Mouse (Mus musculus) CD8-positive naive resting alpha-beta T cell, adult 2 months (primary cell): ENCODE measurements around the gene Gas1.

Experiments
- DNase-seq, 2 experiments: peaks; one replicate each; pipeline ENCODE4 v3.0.0; 2022; ENCODE audit warnings: low read depth in 2 of 2, low spot score in 2 of 2

The Gas1 gene

DNA sequence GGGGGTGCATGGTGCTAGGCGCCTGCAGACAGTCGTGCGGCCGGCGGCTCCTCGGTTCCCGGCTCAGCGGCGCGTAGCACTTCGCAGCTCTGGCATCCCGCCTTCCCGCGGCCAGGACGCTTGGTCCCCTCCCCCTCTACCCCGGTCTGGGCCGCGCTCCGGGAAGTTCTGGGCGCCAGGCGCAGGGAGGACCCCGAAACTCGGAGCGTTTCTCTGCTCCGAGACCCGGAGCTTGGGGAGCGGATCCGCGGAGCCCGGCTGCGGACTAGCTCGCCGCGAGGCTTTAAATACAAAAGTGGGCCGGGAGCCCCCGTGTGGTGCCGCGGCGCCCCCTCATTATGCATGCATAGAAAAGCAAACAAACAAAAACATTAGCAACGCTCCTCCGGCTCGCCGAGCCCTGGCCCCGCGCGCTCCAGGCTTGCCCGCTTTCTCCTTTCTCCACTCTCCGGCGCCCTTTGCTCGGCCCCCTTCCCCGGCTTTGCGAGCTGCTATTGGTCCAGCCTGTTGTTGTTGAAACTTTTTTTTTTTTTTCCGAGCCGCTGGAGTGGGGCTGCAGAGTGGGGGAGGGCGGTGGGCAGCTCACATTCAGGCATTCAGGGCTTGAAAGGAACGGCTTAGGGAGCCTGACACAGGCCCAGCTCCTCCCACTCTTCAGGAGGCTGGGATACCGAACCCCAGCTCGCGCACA, at the start of gene Gas1:
Gas1 (minus strand) TSS at position 260 of the 691 bp plus-strand sequence.
- no peak for DNase-seq

- no peak for DNase-seq
Measured at GRCm38 (mm10) chr13:60226251-60226836, 49.2 kb upstream of the Gas1 start.

DNA sequence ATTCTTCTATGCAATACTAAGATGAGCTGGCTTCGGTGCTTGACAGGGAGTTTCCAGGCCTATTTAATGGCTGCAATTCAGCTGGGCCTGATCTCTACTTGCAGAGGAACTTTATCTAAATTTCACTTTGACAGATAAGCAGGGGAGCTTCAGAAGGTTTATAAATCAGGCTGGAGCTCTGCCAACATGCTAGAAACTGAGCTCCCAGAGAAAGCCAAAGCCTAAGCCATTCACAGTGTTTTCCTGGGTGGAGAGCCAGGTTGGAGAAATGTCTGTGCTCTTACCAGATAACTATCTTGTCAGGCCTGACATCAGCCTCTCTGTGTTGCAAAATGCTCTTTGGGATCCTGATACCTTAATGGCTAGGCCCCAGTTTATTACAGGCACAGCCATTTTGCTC, 48.6 kb upstream of the Gas1 start:
- DNase-seq: no peak

DNA sequence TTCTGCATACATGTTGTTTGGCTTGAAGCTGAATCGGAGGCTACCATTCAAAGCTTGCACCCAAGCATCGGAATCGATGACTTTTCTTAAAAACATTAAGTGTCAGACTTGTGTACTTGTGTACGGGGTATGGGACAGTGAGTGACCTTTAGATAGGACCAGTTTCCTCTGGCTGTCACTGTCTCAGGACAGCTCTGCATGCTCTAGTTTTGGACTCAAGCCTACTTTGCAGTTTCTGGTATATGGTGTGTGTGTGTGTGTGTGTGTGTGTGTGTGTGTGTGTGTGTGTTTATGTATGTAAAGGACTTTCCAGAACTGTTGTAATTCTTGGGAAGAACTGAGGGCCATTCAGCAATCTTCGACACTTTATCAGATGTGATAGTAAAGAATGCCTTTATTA, 48.1 kb upstream of the Gas1 start:
- DNase-seq: no peak

- no peak for DNase-seq
Measured at GRCm38 (mm10) chr13:60223797-60224196, 46.6 kb upstream of the Gas1 start.

DNA sequence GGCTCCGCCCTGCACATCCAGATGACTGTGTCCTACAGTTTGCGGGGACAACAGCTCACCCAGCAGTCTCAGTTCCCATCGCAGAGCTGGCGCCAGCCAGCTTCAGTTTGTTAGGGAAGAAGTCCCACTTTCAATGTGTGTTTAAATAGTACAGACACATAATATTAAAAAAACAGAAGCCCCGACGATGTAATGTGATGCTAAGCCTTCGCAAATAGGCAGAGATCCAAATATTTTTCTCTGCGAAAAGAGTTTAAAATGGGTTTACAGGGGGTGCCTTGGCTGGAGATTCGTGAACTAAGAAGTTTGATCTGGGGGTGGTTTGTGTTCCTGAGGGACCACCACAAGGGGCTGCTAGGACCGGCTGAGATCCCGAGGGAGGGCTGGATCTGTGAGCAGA, 45.2 kb upstream of the Gas1 start:
- no peak for DNase-seq

DNA sequence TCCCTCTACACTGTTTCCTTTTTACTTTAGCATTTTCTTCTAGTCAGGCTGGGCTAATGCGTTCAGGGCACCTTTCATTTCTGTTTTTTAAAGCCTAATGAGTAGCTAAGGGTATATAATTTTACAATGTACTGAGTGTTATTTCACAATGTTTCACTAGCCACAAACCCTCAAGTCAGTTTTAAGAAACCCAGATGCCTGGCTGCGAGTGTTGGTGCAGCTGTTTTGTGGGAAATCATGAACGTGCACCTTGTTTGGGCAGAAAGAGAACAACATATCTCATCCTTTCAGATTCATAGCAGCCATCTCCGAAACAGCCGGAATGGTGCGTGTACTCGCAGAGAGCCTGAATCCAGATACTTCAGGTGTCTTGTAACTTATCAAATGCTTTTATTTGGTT, 36.7 kb upstream of the Gas1 start:
- DNase-seq: no peak

GRCm38 (mm10) chr13:60207135-60207601, 30.0 kb upstream of the Gas1 start:
- no peak for DNase-seq

DNA sequence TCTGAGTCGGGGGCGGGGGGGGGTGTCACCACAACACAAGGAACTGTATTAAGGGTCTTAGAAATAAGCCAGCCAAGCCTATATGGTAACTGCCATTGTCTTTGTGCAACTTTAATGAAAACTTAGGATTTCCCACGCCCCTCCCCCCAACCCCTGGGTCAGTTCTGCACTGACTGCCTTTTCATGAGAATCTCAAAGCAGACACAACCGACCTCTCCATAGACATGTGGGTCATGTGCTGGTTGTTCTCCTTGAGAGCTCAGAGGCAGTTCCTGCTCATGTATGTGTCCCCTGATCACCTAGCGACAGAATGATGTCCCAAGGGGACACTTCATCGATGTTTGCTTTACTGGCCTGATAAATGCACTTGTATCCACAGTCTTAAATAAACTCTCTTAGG, 27.6 kb upstream of the Gas1 start:
- no peak for DNase-seq

DNA sequence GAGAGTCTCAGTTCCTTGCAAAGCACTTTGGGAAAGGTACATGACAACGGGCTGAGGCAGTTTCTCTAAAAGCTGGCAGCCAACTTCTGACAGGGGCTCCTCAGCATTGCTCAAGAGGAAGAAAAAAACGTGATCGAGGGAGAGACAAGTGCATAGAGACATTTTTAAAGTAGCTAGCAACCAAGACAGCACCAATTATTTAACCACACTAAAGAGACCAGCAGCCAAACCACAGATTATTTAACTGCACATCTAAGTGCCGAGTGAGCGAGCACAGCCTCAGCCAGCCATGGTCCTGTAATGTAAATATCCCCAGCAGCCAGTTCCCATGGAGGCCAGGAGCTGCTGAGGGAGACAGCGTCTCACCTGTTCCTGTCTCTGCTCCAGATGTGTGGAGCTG, 16.1 kb upstream of the Gas1 start:
- DNase-seq: no peak

DNA sequence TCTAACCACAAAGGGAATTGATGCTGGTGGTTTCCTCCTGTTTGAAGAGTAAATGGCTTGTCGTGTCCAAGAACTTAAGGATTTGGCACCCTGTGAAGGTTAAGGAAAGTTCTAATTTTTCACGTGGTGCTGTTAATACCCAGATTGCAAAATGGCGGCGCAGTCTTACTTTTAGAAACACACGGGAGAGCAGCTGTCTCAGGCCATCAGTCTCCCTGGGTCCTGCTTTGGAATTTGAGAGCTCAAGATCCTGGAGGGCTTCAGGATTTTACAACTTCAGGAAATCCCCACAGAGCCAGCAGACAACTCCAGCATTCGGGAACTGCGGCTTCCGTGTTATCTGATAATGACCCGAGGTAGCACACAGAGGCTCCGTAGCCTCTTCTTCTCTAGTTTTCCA, 12.8 kb upstream of the Gas1 start:
- no peak for DNase-seq

DNA sequence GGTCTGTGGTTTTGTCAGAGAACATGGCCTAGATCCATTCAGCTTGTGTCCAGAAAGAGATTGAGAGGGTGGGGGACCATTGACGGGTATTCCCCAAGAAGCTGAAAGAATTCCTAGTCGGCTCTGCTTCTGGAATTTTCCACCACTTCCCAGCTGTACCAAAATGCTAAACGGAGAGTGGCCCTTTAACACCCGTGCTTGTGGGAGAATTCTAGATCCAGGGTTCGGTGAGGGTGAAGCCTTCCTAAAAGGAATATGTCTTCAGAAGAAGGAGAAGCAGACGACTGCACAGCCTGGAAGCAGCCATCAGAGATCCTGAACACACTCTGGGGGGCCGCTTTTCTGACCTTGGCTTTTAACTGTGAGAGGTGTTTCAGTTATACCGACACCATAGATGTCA, 11.8 kb upstream of the Gas1 start:
- DNase-seq: no peak

DNA sequence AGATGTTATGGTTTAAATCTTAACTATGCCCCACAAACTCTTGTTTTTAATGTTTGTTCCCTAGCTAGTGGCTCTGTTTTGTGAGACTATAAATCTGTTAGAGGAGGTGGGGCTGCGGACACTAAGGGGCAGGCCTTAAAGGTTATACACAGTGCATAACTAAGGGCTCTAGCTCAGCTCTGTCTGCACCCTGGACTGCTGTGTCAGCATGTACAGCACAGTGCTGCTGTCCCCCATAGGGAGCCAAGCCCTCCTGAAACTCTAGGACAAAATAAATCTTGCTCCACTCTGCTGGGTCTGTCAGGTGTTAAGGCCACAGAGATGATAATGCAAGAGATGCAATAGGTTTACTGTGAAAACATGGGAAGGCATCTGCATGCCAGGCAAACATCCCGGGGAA, 10.1 kb upstream of the Gas1 start:
- no peak for DNase-seq

GRCm38 (mm10) chr13:60182346-60182745, 5.2 kb upstream of the Gas1 start:
- no peak for DNase-seq

DNA sequence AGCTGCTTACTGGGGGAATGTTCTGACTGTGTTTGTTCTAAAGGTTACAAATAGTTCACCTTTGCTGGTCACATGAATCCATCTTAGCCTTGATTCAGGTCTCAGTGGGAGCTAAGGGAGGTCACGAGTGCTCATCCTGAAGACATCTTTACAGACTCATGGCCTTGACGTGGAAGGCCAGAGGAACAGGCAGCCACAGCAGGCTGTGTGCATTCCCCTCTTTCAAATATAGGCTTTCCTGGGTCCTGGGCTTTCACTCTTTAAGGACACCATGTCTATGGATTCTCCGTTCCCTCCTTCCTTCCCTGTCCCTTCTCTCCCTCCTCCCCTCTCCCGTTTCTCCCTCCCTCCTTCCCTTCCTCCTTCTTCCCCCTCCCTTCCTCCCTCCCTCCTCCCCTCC, 2.5 kb upstream of the Gas1 start:
- DNase-seq: no peak

GRCm38 (mm10) chr13:60178416-60178815, 1.3 kb upstream of the Gas1 start:
- DNase-seq: no peak

DNA sequence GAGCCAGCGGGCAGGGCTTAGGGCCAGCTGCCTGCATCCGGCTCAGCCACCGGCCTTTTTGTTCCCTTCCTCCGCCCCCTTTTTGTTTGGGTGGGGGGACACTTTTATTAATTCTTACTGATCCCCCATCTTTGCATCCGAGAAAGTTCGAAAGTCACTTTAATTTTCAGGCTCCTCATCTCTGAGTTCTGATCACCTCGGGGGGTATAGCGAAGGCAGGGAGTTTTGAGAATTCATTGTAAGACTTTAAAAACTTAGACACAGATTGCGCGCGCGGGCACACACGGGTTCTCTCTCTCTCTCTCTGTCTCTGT, 589 bp upstream of the Gas1 start:
- no peak for DNase-seq

- DNase-seq: no peak
Measured at GRCm38 (mm10) chr13:60176776-60177105, 424 bp downstream of the Gas1 start.

GRCm38 (mm10) chr13:60176136-60176775, 909 bp downstream of the Gas1 start:
- DNase-seq: no peak

DNA sequence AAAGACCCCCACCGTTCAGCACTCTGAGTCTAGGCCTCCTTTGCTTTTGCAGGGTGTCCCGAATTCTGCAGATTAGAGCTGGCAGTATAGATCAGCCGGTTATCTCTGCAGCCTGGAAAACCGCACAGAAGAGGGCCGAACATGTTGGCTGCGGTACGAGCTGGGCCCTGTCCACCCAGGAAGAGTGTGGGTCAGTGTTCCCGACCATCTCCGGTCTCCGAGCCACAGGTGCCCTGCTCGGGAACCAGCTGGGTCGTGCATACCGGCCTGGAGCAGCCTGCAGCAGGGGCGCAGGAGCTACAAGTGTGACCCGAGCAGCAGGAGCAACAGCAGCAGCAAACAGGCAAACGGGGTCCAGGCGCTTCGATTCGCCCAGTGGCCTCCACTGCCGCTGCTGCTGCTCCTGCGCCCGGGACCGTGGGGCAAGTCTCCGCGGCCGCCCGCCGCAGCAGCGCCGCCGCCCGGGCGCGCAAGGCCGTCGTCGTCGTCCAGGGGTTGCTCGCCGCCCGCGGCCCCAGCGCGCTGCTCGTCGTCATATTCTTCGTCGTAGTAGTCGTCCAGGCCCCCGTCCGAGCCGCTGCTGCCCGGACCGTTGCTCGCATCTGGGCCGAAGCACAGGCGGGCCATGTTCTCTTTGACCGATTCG, 1.6 kb downstream of the Gas1 start:
- DNase-seq: no peak

DNA sequence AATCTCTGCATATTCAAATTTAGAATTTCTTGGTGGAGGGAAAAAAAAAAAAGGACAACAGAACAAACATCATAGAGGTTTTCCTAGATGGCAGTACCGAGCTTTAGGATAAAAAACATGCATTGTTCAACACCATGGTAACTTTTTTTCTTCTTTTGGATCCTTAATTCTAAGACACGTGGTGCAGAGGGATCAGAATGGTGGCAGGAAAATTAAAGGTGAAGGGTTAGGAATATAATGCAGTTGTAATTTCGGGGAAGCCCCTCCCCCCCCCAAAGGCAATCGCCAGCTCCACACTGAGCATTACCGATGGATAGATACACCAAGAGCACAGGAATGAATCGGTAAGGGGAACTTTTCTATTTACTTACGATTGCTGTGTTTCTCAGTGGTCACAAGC, 2.2 kb downstream of the Gas1 start:
- DNase-seq: no peak
